In the genomic region with DNA sequence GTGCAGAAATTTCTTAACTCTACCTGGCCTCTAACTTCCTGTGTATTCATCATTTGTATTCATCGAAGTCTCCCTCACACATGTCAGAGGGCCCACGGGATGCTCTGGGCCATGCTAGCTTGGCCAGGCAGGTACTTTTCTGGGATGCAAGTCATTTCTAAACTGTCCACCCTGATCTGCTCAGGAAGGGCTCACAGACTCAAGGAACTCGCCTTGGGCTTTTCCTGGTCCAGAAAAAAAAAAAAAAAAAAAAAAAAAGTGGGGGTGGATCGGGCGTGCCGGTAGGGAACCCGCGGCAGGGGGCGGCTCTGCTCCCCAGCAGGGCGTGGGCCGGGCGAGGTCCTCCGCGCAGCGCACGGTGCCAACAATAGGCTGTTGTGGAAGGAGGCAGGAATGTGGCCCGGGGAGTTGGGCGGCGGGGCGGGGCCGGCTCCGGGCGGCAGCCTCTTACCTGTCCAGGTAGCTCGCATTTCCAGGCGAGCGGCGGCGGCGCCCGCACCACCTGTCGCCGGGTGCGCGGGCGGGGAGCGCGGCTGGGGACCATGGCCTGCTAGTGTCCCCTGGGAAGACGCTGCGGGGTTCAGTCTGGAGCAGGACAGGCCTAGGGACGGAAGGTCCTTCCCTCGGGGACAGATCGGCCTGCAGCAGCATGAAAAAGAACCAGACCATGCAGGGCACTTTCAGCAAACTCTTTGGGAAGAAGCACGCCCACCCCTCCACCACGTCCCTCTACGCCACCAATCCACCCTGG, we compare ENCODE assay signal across 8 mouse cellular contexts. TPM values are rescaled to one million over a fixed set of nuclear protein-coding genes. Genes with fewer than 3 reads are reported as not detected.
DNase-seq lines count a peak whose midpoint lies in the region; ATAC-seq and TF ChIP-seq lines count a peak whose summit lies in the region.

A gene (plus strand): TSS at position 460 of the 751 bp plus-strand sequence.

- H3K9me3 ChIP-seq in forebrain, embryonic 11.5 days (ENCODE audit: control insufficient read depth, low read length), result no peaks in the 10 kb centered on the region
- H3K9me3 ChIP-seq in lung, embryonic 14.5 days (ENCODE audit: low read depth, low read length), result no peaks in the 10 kb centered on the region

- WGBS in forebrain, embryonic 11.5 days, result under 1% methylated on average over 41 of the region's 45 CpGs
- under 1% methylated on average over 45 of the region's 45 CpGs for WGBS in lung, embryonic 14.5 days

- H3K27ac ChIP-seq in left cerebral cortex, adult 2 months, result no peak within 1 kb of the TSS
- H3K27ac ChIP-seq in forebrain, embryonic 11.5 days (ENCODE audit: low read depth, low read length), result 0 out of 2 replicates have a peak within 1 kb of the TSS, but pooled peaks have one; percentile 25
- H3K27ac ChIP-seq in lung, embryonic 14.5 days (ENCODE audit: low read depth), result peak within 1 kb of the TSS; percentile 73

- peaks cover 15% of the 10 kb centered on the region for H3K4me1 ChIP-seq in forebrain, embryonic 11.5 days (replicated peaks; ENCODE audit: control insufficient read depth, insufficient read depth, low read length)
- 0 out of 2 replicates have a peak, but pooled peaks cover 8% of the 10 kb centered on the region for H3K4me1 ChIP-seq in lung, embryonic 14.5 days (ENCODE audit: insufficient read depth)

- intact Hi-C loops in left cerebral cortex, adult 2 months (cut with DNase I), result no loop called here
- intact Hi-C loops in left cerebral cortex, postnatal 14 days (cut with DNase I), result no loop called here

- H3K9ac ChIP-seq in forebrain, embryonic 11.5 days (ENCODE audit: low read length), result no peak within 1 kb of the TSS; the same call in 1 of the 2 replicates
- H3K9ac ChIP-seq in lung, embryonic 14.5 days, result peak within 1 kb of the TSS; percentile 55

- TF ChIP-seq CTCF in left cerebral cortex, adult 2 months (IDR thresholded peaks at IDR 0.05), result no peak
- TF ChIP-seq CTCF in lung, embryonic 14.5 days (IDR thresholded peaks at IDR 0.05; ENCODE audit: low read depth), result 0 out of 2 replicates have a peak, but pooled peaks have one; percentile 4

- no peak for ATAC-seq in forebrain, embryonic 11.5 days (replicated peaks; ENCODE audit: low FRiP score)
- ATAC-seq in lung, embryonic 14.5 days (ENCODE audit: insufficient read depth), result peak; percentile 85

- H3K27me3 ChIP-seq in forebrain, embryonic 11.5 days (ENCODE audit: control insufficient read depth, insufficient read depth, low read length), result peaks cover 31% of the 10 kb centered on the region
- peaks cover 26% of the 10 kb centered on the region for H3K27me3 ChIP-seq in lung, embryonic 14.5 days (ENCODE audit: insufficient read depth, low read length)

- no peak for DNase-seq in left cerebral cortex, adult 2 months (ENCODE audit: extremely low spot score in 1 of 2, low spot score in 2 of 2)
- DNase-seq in left cerebral cortex, postnatal 14 days (ENCODE audit: low spot score in 2 of 2), result no peak
- DNase-seq in forebrain, embryonic 11.5 days (ENCODE audit: low spot score), result peak; percentile 63
- DNase-seq in kidney, adult 8-10 months, result peak; percentile 73 to 85
- peak; percentile 77 for DNase-seq in lung, embryonic 14.5 days
- DNase-seq in testis, postnatal 14 days (ENCODE audit: low spot score), result peak; percentile 67
- no peak for DNase-seq in frontal cortex, adult 2 months (ENCODE audit: extremely low spot score in 1 of 2, low spot score in 1 of 2)
- DNase-seq in layer of hippocampus, adult 11-12 months (ENCODE audit: low spot score), result no peak

- peak within 1 kb of the TSS; percentile 55 for H3K4me2 ChIP-seq in forebrain, embryonic 11.5 days (ENCODE audit: low read depth, low read length, severe bottlenecking)
- H3K4me2 ChIP-seq in lung, embryonic 14.5 days, result peak within 1 kb of the TSS; percentile 70

- no peaks in the 10 kb centered on the region for H3K36me3 ChIP-seq in forebrain, embryonic 11.5 days (ENCODE audit: control insufficient read depth, insufficient read depth, low read length)
- H3K36me3 ChIP-seq in lung, embryonic 14.5 days (ENCODE audit: insufficient read depth), result no peaks in the 10 kb centered on the region

- peak within 1 kb of the TSS; percentile 38 for H3K4me3 ChIP-seq in left cerebral cortex, adult 2 months
- H3K4me3 ChIP-seq in forebrain, embryonic 11.5 days (ENCODE audit: low read depth, low read length), result peak within 1 kb of the TSS; percentile 27
- peak within 1 kb of the TSS; percentile 46 for H3K4me3 ChIP-seq in lung, embryonic 14.5 days (ENCODE audit: low read depth, low read length)

RNA-seq across cellular contexts. Expression of the gene that starts here (rescaled TPM):
- total RNA-seq in left cerebral cortex, adult 2 months (2021), result under 1 TPM; 0.61 to 0.84 TPM
- total RNA-seq in left cerebral cortex, postnatal 14 days (2021), result under 1 TPM; 0.23 to 0.59 TPM
- 0.27 and 0.31 TPM in 2 replicates for polyA plus RNA-seq in forebrain, embryonic 11.5 days (2014; fragmentation: Nextera tagmentation; extraction: Ambion mirVana)
- polyA plus RNA-seq in lung, embryonic 14.5 days (2014; fragmentation: Nextera tagmentation; extraction: Ambion mirVana), result 2.4 TPM in 2 replicates
- 0.23 and 0.24 TPM in 2 replicates for polyA plus RNA-seq in frontal cortex, adult 2 months (2012; rRNA removed)

Comparison
In these comparisons a context has a peak if more than half of its experiments do, and no peak if none do; other contexts are left out.
1. Peak in DNase-seq, H3K4me3 ChIP-seq, H3K27ac ChIP-seq and H3K4me2 ChIP-seq in forebrain, embryonic 11.5 days; RNA of the gene not detected or under 1 TPM.
2. DNase-seq: peak in kidney, adult 8-10 months (2 of 2), lung, embryonic 14.5 days (single experiment) and testis, postnatal 14 days (single experiment); none in left cerebral cortex, adult 2 months (0 of 2), left cerebral cortex, postnatal 14 days (0 of 2), frontal cortex, adult 2 months (0 of 2) and layer of hippocampus, adult 11-12 months (single experiment).
3. Peak in every context shown above with its lines, with median percentiles within 50 percentile points of each other: H3K4me3 ChIP-seq.